Mouse (Mus musculus): ENCODE data around the gene Gm8232.
"Not testable (repeated sequence)": the region's sequence is repeated elsewhere in the genome, so short reads cannot be mapped to it uniquely, and the experiment has no call there.

Gene Gm8232

DNA sequence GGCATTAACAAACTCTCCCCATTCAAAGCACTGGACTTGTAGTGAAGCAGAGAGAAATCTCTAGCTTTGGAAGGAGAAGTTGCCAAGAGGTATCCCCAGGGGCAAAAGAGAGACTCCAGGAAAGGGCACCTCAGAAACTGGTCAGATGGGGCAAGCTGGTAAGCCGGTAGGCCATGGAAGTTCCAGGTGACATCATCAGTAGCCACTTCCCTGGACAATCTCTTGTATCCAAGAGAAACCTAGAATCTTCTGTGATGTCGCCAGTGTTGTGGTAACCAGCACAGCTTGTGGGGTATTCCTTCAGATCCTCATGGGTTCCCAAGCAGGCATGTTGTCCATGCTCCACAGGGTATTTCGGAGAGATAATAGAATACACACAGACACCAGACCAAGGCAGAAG is at the start of gene Gm8232:
Gene Gm8232, plus strand, starts transcription at position 301 of the 400 bp plus-strand sequence.
- DNase-seq: not testable (repeated sequence)

GRCm38 (mm10) chr14:44384233-44384632 is 49.2 kb upstream of the Gm8232 start:
- DNase-seq: not testable (repeated sequence)

GRCm38 (mm10) chr14:44410588-44410987 is 22.8 kb upstream of the Gm8232 start, which contains the start of gene Gm3371:
TSS of gene Gm3371 (minus strand) at chr14:44410688.
- DNase-seq: not testable (repeated sequence)

Measured in right cerebral cortex, postnatal 4 days (tissue).